Comparison of ENCODE assay signal across 11 mouse cellular contexts in the genomic region with DNA sequence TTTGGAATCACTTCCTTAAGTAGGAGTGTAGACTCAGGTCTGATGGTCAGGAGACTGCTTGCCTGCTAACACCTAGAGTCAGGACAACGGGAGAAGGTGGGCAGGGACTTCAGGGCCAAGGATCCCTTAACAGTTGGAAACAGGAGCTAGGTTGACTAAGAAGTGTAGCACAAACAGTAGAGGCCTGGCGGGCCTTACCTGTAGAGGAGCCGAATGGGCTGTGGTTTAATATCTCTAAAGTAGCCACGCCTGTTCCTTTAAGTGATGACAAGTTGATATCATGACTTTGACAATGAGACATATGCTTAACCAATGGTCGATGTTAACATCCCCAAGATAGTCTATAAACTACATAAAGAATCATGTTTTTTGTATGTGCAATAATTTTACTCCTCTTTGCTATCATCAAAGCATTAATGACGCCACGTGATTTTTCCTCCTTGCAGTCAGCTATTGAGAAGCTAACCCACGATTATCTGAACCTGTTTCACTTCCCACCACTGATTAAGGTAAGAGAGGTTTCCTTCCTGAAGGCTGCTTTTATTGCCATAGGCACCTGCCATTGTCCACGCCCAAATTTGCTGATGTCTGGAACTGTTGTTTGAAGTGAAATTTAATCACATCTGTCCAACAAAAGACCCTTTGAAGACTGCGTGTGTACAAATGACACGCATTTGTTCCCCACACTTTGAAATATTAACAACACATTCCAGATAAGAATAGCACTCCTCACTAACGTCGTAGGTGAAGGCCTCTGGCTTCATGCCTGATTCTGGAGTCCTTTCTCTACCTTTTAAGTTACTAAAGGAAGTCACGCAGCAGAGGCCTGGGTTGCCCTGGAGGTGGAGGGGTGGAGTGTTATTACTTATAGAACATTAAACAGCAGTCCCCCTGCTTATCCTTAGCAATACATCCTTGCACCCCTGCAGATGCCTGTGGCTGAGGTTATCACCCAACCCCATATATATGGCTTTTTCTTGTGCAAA.
"Had no signal": no experiment of that assay in that cellular context is flagged by ENCODE, and none has a peak within 500 bp of the region (broad histone marks: within the 10 kb centered on the region; RNA-seq: fewer than 3 reads in every experiment).

No protein-coding gene starts in this region.

- H3K27ac ChIP-seq: kidney, postnatal 0 days; layer of hippocampus, adult 2 months; limb, embryonic 13.5 days; liver, embryonic 14.5 days; midbrain, embryonic 12.5 days had no signal

- H3K4me1 ChIP-seq: midbrain, embryonic 12.5 days had no signal

- H3K27me3 ChIP-seq: limb, embryonic 13.5 days; midbrain, embryonic 12.5 days had no signal

- H3K9ac ChIP-seq: limb, embryonic 13.5 days; liver, embryonic 14.5 days; midbrain, embryonic 12.5 days had no signal

- H3K4me2 ChIP-seq: limb, embryonic 13.5 days; midbrain, embryonic 12.5 days had no signal

- DNase-seq: kidney, adult 8-10 months; left cerebral cortex, postnatal 4 days; lung, adult 18-20 months; lung, postnatal 10 days; right cerebral cortex, postnatal 14 days had no signal

- ATAC-seq: inflammation-experienced regulatory T-cells, adult 6 months had no signal

- H3K36me3 ChIP-seq: midbrain, embryonic 12.5 days had no signal

- H3K4me3 ChIP-seq: layer of hippocampus, adult 2 months; limb, embryonic 13.5 days; midbrain, embryonic 12.5 days had no signal

- H3K9me3 ChIP-seq: limb, embryonic 13.5 days; midbrain, embryonic 12.5 days had no signal
